Mouse (Mus musculus): Measurements from ENCODE around the gene Klk13. TPM values are rescaled to one million over a fixed set of nuclear protein-coding genes. Genes with fewer than 3 reads are reported as not detected.
"Not testable (repeated sequence)": the region's sequence is repeated elsewhere in the genome, so short reads cannot be mapped to it uniquely, and the experiment has no call there.

Klk13 gene
- under 1 TPM in 1 of 2 experiments, not detected in 1; 0.45 TPM for total RNA-seq (2021)
- long read RNA-seq, experiment 1 = 0 reads
- long read RNA-seq, experiment 2 = 0 reads

DNA sequence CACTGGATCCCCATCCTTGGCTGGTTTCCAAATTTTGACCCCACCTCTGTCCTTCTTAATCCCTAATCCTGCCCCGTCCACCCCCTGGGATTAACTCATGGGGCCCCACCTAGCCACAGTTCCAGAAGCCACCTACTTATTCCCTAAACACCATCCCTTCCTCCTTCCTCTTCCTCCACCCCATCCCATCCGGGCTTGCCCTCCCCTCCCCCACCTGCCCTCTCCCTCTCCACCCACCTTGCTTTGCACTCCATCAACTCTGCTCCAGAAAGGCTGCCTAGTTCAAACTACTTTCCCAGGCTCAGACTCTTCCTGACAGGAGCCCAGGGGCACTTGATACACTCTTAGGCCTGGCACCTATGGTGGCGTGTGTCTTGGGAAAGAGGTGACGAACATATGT, at the start of gene Klk13:
Klk13 (plus strand) TSS at position 301 of the 400 bp plus-strand sequence.
- no peak for DNase-seq (ENCODE audit: low spot score in 2 of 2)

- no peak for DNase-seq (ENCODE audit: low spot score in 2 of 2)
Measured at GRCm38 (mm10) chr7:43662804-43663203, 49.6 kb upstream of the Klk13 start.

DNA sequence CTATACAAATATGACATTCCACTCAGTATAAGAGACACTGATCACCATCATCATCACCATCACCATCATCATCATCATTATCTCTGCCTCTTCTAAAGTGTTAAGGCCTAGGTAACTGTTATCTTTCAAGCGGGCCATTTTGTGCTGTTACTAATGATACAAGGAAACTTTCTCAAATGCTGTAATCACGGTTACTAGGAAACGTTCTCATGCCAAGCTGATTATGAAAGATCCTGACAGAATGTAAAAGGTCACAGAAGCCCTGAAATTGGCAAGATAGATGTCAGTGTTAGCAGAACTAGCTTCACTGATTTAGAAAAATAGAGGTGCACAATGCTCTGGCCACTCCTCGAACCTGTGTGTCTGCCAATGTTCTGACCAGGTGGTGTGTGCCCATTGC, 45.1 kb upstream of the Klk13 start:
- DNase-seq (ENCODE audit: low spot score in 2 of 2) = not testable (repeated sequence)

DNA sequence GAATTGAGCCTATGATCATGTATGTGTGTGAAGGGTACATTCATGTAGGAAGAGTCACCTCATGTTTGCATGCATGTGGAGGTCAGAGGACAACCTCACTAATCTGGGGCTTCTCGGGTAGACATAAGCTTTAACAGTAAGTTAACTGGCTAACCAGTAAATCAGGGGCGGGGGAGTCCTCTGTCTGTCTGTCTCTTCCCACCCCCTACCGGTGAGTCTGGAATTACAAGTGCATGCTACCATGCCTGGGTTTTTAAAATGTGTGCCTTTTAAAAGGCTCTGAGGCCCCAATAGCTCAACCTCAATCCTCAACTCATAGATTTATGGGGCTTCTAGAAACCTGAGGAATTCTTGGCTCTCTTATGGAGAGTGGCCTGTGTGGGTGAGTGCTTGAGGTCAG, 43.8 kb upstream of the Klk13 start:
- DNase-seq (ENCODE audit: low spot score in 2 of 2) = no peak

DNA sequence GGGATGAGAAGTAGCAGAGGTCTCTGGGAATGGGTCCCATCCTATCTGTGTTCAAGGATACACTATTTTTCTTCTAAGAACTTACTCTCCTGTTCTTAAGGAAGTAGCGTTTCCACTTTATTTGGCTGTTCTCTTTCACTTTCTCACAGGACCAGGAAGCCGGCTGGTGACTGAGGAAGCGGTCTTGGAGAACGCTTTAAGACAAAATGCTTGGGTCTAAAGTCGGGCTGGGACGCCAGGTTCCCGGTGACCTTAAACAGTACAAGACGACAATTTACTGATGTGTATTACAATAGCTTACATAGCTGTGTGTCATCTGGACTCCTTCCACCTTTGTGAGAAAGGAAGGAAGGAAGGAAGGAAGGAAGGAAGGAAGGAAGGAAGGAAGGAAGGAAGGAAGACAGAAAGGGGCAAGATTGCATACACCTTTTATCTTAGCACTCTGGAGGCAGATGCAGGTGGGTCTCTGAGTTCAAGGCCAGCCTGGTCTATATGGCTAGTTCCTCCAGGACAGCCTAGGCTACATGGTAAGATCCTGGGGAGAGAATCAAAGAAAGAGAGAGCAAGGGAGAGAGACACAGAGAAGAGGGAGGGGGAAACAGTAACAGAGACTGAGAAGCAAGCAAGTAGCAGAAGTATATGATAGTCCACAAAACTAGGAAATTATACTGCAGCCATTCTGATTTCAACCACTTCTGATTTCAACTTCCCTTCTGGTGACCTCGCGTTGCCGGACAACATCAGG, 41.1 kb upstream of the Klk13 start:
- DNase-seq (ENCODE audit: low spot score in 2 of 2) = no peak

DNA sequence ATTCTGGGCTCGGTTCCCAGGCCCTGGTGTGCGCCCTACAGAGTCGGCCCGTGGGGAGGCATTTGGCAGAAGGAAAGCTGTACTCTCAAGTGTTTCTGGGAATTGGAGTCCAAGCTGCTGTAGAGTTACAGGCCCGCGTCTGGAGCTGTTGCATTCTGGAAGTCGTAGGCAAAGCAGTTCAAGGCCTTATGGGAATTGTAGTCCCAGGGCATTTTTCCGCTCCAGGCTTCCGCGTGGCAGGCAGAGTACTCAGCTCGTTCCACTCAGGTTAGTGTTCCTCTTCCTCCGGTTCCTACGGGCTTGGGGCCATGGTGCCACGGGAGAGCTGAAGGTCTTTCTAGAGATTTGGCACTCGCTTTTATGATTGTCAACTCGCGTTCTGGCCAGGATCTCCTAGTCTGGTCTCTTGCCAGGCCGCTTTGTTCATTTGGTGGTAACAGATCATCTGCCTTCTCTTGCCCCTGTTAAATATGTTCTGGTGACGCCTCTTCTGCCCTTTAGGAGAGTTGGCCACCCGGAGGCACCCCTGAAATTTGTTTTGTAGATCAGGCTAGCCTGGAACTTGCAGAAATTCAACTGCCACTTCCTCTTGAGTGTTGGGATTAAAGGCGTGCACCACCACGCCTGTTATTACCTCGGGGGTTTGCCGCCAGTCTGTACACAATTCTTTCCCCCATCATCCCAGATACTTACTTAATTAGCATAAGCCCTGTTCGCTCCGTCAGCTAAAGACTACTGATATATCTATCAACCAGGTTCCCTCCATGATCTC, 40.4 kb upstream of the Klk13 start, which contains the start of gene Ctu1:
Ctu1 (plus strand) TSS at position 208 of the 772 bp plus-strand sequence.
- peak; percentile 77 to 78 for DNase-seq (ENCODE audit: low spot score in 2 of 2)

- no peak for DNase-seq (ENCODE audit: low spot score in 2 of 2)
Measured at GRCm38 (mm10) chr7:43672581-43673260, 39.6 kb upstream of the Klk13 start.

DNA sequence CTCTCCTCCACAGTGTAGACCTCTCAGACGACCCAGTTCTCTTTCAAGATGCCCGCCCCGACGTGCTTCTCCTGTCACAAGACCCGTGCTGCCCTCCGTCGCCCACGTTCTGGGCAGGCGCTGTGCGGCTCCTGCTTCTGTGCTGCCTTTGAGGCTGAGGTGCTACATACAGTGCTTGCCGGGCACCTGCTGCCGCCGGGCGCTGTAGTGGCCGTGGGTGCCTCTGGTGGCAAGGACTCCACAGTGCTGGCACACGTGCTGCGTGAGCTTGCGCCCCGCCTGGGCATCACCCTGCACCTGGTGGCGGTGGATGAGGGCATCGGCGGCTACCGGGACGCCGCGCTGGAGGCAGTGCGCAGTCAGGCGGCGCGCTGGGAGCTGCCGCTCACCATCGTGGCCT, 37.3 kb upstream of the Klk13 start:
- no peak for DNase-seq (ENCODE audit: low spot score in 2 of 2)

GRCm38 (mm10) chr7:43678517-43678916, 33.9 kb upstream of the Klk13 start:
- DNase-seq (ENCODE audit: low spot score in 2 of 2) = peak; percentile 45 to 52

DNA sequence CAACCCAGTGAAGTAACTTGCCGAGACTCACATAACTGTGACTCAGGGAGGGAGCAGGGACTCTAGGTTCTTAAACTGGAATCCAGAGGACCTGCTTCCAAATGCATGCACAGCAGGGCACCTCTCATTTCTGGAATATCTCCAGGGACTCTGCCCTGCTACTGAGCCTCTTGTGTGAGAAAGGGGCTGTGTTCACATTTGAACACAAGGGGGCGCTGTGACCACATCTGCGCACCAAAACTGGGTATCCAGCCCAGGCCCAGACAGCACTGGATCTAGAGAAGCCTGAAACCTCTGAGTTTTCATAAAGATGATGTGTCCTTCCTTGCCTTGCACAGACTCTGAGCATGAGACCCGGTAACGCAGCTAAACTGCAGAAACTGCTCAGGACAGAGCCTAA, 31.4 kb upstream of the Klk13 start:
- peak; percentile 52 to 64 for DNase-seq (ENCODE audit: low spot score in 2 of 2)

DNA sequence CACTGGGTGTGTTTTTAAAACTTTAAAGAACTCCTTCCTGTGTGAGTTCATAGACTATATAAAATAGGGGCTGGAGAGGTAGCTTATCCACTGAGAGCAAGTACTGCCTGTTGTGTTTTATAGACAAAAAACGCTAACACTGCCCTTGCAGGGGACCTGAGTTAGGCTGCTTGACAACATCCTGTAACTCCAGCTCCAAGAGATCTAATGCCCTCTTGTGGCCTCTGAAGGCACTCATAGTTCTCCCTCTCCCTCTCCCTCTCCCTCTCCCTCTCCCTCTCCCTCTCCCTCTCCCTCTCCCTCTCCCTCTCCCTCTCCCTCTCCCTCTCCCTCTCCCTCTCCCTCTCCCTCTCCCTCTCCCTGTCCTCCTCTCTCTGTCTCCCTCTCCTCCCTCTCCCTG, 29.9 kb upstream of the Klk13 start:
- DNase-seq (ENCODE audit: low spot score in 2 of 2) = not testable (repeated sequence)

- no peak for DNase-seq (ENCODE audit: low spot score in 2 of 2)
Measured at GRCm38 (mm10) chr7:43685088-43685487, 27.3 kb upstream of the Klk13 start.

- DNase-seq (ENCODE audit: low spot score in 2 of 2) = no peak
Measured at GRCm38 (mm10) chr7:43690118-43690517, 22.2 kb upstream of the Klk13 start, which contains the start of gene Klk14. TSS of gene Klk14 (plus strand) at chr7:43690418.

DNA sequence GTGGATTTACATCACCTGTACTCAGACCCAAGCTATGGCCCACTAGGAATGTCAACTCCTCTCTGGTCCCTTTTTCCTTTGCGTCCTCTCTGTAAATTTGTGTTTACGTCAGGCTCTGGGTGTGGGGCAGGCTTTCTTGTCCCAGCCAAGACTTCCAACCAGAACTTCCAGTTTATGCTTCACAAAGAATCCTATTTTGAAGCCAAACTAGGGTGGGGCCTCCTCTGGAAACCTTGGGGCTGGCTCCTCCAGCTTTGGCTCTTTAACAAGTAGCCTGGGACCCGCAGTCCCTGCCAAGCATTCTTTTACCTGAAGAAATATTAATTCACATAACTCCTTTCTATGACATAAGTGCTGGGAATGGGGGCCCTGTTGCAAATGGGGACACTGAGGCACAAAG, 2.3 kb upstream of the Klk13 start:
- DNase-seq (ENCODE audit: low spot score in 2 of 2) = no peak

- no peak for DNase-seq (ENCODE audit: low spot score in 2 of 2)
Measured at GRCm38 (mm10) chr7:43712917-43713316, 550 bp downstream of the Klk13 start.

GRCm38 (mm10) chr7:43713741-43714351, 1.5 kb downstream of the Klk13 start:
- no peak for DNase-seq (ENCODE audit: low spot score in 2 of 2)

DNA sequence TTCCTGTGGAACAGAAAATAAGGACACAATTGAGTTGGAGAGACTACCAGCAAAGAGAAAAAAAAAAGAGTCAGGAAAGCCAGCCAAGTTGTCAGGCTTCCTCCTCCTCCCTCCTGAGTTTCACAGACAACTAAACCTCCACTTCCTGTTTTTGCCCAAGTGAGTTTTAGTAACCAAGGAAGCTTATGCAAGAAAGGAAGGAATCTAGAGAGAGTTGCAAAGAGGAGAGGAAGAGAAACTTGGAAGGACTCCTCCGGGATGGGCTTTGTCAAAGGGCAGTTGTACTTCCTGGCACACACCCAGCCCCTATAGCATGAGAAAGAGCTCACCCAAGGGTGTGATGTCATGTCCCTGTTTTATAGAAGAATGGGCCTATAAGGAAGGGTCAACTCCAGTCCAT, 35.4 kb downstream of the Klk13 start:
- no peak for DNase-seq (ENCODE audit: low spot score in 2 of 2)

DNA sequence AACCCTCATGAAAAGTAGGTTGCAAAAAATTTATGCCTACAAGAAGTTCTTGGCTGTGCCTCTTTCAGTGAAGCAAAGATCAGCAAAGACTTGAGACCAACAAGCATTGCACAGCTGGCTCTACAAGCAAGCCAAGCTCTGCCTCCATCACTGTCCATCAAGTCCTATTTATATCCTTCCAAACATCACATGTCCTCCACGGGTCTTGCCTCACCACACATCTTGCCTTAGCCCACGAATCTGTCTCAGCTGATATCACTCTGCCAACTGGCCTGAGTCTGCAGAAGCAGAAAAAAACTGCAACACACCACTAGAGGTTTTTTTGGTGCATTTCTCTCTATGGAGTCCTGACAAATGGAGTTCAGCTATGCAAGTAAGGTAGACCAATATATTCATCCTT, 40.4 kb downstream of the Klk13 start:
- DNase-seq (ENCODE audit: low spot score in 2 of 2) = no peak

GRCm38 (mm10) chr7:43766484-43766883, 54.1 kb downstream of the Klk13 start:
- no peak for DNase-seq (ENCODE audit: low spot score in 2 of 2)

GRCm38 (mm10) chr7:43768597-43768996, 56.2 kb downstream of the Klk13 start, which contains the start of gene Klk12:
TSS of gene Klk12 (plus strand) at chr7:43768897.
- no peak for DNase-seq (ENCODE audit: low spot score in 2 of 2)

DNA sequence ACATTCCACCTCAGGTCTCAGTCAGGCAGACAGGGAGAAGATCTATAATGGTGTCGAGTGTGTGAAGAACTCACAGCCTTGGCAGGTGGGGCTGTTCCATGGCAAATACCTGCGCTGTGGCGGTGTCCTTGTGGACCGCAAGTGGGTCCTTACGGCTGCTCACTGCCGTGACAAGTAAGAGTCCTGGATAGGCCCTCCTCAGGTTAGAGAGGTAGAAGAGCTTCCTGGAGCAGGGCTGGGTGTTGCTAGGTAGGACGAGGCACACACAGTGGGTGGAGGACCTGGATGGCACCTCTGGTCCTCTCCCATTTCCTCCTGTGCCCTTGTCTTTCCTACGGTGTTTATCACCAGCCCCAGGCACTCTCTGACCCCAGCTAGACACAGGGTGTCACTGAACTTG, 57.3 kb downstream of the Klk13 start:
- no peak for DNase-seq (ENCODE audit: low spot score in 2 of 2)
